Mouse (Mus musculus) thymus, adult 2 months (tissue): ENCODE results near the gene Anks3.

Experiments
- CTCF ChIP-seq: fragments of 200-500 bp; IDR thresholded peaks from 2 replicates; pipeline ENCODE4 v1.5.1; 2012; ENCODE audit warnings: mild to moderate bottlenecking, control low read depth, low read length, moderate library complexity, borderline replicate concordance; ENCODE audit not compliant: control insufficient read depth, poor library complexity, insufficient read depth; ENCODE audit errors: extremely low read depth
- POLR2A ChIP-seq: fragments of 200-500 bp; IDR thresholded peaks from 2 replicates; pipeline ENCODE4 v1.6.1; 2012; ENCODE audit warnings: mild to moderate bottlenecking, low read length, control low read depth, moderate library complexity; ENCODE audit not compliant: control insufficient read depth, poor library complexity, insufficient read depth; ENCODE audit errors: extremely low read depth

DNA sequence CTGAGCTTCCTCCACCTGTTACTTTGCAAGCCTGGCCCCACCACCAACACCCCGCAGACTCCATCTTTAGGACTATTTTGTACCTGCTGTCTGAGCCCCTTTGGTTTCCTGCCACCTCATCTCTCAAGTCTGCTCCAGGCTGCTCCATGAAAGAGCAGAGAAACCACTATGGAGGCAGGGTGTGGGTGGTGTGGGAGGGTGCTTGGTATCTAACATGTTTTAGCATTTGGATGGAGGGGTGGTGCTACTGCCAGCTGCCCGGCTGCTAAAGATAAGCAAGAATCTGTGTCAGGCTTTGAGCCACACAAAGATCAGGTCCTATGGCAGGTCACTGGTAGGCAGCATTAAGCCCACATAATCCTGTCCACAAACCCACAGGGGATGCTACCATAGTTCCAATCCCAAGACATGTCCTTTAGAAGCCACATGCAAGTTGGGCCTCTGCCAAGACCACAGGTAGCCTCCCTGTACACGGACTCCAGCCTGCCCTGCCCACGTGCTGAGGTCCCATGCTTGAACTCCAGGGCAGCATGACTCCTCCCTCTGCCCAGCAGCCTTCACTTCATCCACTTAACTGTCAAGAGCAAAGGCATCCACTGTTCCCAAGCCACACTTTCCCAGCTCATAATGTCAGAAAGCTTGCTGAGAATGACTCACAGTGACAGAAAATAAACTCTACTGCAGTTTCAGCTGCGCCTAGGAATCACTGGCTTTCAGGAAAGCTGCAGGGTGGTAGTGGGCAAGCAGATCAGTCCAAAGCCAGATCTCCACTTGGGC is 14.5 kb upstream of the Anks3 start:
- no peak for TF ChIP-seq POLR2A
- TF ChIP-seq CTCF, result no peak
